Mouse (Mus musculus): ENCODE data around the gene Pygm.
A peak's percentile ranks its signal among the peaks of the same experiment; 100 is the strongest.

Pygm gene

GRCm38 (mm10) chr19:6354030-6354429, 30.2 kb upstream of the Pygm start:
- no peak for DNase-seq

DNA sequence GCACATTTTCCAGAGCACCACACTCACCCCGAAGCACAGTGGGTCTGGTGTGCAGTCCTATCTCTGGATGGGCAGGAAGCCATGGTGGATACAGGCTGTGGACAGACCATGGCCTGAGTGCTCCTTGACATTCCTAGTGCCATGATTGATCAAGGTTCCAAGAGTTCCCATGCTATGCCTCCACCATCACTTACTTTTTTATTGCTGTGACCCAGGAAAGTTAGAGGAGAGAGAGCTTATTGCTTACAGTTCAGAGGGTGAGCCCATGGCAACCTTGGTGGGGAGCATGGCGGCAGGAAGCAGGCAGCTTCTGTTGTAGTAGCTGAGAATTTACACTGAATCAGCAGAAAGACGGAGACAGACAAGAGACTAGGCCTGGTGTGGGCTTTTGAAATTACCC, 22.9 kb upstream of the Pygm start:
- DNase-seq = no peak

DNA sequence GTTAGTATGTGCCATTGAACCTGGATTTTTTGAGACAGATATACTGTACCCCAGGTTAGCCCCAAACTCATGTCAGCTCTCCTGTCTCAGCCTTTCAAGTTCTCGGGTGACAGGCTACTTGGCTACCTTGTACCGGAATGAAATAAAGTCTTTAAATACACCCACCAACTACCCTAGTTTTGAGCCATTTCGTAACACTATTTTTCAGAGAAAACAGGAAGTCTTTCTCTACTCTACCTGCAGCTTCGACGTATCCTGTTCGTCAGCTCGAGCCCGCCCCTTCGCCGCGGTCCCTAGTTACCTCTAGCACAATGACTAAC, 21.1 kb upstream of the Pygm start:
- DNase-seq = no peak

DNA sequence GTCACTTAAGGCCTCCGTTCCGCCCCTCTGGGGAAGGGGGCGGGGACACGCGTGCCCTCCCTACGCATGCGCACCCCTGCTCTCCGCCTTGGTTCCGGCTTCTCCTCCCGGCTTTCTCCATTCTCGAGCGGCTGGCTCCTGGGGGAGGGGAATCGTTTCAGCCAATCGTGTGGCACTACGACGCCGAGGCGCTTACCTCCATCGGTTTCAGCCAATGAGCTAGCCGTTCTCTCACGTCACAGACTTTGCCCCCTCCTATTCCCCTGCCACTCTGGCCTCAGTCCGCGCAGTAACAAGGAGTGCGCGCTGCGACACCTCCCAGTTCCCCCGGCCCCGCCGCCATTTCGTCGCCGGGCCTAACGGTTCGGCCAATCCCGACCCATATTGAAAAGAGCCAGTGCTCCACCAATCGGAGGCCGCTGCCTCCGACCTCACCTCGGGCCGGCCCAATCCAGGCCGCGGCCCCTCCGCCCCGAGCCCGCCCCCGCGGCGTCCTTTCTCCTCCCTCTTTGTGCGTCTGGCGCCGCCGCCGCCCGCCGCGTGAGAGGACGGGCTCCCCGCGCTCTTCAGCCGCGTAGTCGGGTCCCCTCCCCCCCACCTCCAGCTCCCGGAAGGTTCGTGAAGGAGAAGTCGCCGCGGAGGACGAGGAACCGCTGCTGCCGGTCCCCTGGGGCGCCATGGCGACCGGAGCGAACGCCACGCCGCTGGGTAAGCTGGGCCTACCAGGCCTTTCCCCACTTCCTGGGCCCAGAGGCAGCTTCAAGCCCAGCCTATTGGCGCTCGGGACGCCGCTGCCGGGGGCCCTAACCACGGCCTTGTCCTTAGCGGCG, 20.6 kb upstream of the Pygm start, which contains the start of gene Sf1:
Sf1 (plus strand) TSS at position 280 of the 830 bp plus-strand sequence.
- peak; percentile 99 for DNase-seq

DNA sequence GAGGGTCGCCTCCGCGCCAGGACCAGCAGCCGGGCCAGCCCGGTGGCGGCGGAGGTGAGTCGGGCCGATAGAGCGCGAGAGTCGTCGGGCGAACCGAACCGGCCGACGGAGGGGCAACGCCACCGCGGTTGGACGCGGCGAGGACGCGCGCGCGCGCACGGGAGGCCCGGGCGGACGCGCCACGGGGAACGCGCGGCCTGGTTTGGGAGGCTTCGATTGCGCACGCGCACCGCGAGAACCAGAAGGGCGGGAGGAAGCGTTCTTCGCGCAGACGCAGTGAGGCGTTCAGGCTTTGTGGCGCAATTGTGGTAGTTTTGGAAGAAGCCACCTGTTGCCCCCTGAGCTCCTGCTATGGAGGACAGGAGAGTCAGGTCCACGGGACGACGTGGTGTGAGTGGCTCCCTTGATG, 19.9 kb upstream of the Pygm start:
- DNase-seq = peak; percentile 95

GRCm38 (mm10) chr19:6364842-6365241, 19.4 kb upstream of the Pygm start:
- no peak for DNase-seq

- DNase-seq = no peak
These were observed 14.0 kb upstream of the Pygm start for GRCm38 (mm10) chr19:6370175-6370574.

DNA sequence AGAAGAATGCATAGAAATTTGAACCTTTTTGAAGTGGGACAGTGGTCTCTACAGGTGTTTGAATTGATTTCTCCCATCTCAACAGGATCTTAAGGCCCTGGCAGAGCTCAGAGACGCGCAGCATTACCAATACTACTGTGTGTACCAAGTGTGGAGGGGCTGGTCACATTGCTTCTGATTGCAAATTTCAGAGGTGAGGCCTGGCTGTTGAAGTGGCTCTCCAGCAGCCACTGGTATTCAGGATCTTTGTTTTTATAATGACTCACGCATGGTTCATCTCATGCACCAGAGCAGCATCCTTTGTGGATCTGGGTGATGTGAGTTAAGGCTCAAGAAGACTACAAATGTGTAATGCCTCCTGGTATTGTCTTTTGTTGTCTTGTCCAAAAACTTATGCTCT, 11.8 kb upstream of the Pygm start:
- no peak for DNase-seq

DNA sequence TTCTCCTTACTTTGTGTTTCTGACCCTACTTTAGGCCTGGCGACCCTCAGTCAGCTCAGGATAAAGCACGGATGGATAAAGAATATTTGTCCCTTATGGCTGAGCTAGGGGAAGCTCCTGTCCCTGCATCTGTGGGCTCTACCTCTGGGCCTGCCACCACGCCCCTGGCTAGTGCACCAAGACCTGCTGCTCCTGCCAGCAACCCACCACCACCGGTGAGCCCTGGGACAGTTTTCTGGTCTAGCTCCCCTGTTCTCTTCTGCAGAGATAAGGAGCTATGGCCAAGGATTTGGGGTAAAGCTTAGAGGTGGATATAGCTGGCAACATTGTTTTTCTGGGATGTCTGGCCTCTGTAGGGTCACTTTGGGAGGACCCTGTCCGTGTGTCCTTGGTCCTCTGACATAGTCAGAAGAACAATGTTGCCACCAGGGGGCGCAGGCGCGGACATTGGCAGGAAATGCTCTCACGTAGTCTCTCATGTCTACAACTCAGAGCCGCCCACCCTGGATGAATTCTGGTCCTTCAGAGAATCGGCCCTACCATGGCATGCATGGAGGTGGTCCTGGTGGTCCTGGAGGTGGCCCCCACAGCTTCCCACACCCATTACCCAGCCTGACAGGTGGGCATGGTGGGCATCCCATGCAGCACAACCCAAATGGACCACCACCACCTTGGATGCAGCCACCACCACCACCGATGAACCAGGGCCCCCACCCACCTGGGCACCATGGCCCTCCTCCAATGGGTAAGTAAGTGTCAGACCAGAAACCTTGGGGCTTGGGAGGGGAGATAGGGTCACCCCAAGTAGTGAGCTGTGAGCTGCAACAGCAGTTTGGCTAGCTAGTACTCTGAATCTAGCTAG, 10.4 kb upstream of the Pygm start:
- DNase-seq = peak; percentile 96

DNA sequence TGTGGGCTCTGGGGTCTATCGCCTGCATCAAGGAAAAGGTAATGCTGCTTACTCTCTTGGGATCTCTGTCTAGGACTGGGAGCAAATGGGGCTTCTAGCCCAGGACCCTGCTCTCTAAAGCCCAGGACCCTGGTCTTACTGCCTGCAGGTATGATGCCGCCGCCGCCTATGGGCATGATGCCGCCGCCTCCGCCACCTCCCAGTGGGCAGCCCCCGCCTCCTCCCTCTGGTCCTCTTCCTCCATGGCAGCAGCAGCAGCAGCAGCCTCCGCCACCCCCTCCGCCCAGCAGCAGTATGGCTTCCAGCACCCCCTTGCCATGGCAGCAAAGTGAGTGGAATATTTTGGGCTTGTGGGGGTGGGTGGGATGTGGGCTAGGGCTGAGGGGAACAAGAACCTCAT, 9.6 kb upstream of the Pygm start:
- no peak for DNase-seq

DNA sequence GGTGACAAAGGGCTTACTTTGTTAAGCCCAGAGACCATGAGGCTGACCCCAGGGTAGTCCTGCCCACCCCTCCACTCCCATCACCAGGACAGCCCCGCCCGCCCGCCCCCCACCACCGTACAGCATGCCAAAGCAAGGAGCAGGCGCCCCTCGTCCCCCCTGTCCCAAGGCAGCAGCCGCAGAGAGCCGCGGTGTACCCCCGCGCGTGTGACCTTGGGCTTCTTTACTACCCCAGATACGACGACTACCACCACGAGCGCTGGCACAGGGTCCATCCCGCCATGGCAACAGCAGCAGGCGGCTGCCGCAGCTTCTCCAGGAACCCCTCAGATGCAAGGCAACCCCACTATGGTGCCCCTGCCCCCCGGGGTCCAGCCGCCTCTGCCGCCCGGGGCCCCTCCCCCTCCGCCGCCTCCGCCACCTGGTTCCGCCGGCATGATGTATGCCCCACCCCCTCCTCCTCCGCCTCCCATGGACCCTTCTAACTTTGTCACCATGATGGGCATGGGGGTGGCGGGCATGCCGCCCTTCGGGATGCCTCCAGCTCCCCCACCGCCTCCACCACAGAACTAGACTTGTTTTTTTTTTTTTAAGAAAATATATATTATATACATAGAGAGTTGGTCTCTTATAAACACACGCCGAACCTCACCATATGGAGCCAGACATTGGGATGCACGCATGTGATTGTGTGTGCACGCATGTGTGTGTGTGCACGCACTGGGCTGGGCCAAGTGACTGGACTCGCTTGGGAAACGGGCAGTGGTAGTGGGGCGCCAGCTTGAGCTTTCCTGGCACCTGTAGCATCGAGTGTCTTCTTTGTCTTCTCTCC, 8.6 kb upstream of the Pygm start:
- DNase-seq = no peak

DNA sequence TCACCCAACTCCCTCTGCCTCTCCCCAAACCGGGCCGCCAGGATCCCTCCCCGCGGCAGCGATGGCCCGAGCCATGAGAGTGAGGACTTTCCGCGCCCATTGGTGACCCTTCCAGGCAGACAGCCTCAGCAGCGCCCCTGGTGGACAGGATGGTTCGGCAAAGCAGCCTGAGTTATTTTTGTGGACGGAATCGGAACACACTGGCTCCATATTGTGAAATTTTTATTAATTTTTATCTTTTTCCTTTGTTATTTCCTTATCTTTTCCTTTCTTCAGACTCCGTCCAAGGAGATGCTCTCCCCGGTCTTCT, 8.0 kb upstream of the Pygm start:
- peak; percentile 76 for DNase-seq

DNA sequence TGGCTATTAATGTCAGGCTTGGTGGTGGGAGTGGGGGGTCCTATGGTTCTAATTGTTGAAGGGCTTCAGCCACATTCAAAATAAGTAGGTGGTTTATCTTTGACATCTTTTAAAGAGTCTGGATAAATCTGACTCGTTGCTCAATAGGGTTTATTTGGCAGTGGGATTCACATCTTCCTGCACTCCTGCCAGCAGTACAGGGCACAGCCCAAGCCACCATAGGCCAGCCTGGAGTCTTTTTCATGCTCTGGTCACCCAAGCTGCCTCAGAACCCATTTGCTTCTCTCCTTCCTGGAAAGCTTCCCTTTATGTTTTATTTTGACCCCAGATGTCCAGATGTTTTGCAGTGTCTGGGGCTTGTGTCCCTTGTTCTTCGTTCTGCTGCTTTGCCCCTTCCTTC, 7.6 kb upstream of the Pygm start:
- no peak for DNase-seq

DNA sequence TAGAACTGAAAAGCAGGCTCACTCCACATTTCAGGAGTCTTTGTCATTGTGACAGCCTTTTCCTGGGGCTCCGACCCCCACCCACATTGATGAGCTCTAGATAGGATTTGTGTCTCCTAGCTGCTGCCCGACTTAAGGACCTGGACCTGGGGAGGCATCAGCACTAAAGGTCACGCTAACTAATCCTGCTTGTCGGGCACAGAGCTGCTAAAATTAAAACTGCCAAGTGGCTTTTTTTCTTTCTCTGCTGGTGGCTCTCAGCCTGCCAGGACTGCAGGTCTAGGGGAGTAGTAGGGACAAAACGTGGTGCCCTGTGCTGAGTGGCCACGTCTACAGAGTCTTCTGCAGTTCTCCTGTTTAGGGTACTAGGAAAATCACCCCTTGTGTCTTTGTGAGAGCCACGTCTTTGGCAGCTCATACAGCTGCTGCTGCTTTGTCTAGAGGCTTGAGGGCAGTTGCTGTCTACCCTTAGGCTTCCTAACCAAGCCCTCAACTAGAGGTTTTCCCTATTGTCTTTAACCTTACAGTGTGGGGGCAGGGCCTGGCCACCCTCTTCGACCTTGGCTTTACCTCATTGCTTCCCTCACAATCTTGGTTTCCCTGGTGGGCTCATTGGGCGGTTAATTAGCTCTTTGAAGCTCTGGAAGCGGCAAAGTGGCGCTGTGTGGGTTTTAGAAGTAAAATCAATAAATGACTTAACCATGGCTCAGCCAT, 6.7 kb upstream of the Pygm start:
- DNase-seq = no peak

- no peak for DNase-seq
These were observed 3.6 kb upstream of the Pygm start for GRCm38 (mm10) chr19:6380411-6381166.

DNA sequence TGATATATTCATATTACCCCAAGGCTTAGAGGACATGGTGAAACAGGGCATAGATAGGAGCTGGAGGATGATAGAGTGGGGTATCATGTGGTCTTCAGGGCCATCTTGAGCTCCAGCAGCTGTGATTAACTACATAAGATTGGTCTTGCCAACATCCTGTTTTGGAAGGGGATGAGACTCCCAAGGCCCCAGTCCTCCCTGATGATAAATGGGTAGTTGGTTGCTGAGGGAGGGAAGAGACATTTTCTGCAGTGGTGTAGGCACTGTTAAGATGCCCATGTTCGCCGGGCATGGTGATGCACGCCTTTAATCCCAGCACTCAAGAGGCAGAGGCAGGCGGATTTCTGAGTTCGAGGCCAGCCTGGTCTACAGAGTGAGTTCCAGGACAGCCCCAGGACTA, 3.0 kb upstream of the Pygm start:
- no peak for DNase-seq

DNA sequence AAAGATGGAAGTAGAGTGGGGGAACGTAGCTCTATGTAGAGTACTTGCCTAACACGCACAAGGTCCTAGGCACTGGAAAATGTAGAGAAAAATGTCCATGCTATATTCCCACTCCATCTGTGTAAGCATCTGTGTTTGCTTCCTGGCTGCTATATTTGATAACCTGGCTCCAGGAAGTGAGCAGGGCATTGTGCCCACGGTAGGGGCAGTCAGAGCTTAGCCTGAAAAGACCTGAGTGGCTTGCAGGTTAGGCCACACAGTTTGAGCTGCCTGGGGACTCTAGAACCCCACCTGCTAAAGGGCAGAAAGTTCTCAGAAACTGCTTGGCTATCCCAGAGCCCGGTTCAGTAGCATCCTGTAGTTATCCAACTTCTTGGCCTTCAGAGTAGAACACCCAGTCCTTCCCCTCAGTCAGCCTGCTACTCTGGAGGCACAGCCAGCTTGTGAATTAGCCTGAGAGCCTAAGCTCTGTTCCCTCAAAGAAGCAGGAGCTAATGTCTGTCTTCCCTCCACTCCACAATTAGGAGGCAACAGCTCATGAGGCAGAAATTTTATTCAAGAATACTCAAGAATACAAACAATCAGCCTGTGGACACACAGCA, 1.8 kb upstream of the Pygm start:
- DNase-seq = no peak

GRCm38 (mm10) chr19:6383470-6383869, 729 bp upstream of the Pygm start:
- DNase-seq = no peak

DNA sequence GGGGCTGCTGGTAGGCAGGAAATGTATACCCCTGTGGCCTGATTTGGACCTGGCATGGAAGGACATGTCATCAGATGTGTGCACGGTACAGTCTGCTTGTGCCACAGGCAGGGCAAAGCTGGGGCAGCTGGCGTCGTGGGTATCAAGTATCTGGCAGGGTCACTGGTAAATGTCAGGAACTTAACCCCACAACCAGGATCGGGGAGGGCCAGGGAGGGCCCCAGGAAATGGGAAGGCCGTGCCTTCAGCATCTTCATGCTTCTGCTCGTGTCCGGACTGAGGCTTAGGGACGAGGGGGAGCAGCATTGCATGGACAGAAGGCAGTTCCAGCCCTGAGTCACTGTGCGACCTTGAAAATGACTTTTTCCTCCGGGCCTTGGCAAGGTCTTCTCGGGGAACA, 755 bp downstream of the Pygm start:
- no peak for DNase-seq

GRCm38 (mm10) chr19:6385419-6385818, 1.2 kb downstream of the Pygm start:
- no peak for DNase-seq

DNA sequence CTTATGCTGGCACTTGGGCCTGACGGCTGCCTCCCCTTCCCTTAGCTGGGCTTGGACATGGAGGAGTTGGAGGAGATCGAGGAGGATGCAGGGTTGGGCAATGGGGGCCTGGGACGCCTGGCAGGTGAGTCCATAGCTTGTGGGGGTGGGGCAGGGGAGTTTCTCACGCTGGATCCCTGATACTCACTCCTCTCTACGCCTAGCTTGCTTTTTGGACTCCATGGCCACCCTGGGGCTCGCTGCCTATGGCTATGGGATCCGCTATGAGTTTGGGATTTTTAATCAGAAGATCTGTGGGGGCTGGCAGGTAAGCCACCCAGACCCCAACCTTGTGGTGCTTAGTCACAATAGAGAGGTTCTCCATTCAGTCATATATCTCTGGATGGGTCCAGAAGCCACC, 1.6 kb downstream of the Pygm start:
- no peak for DNase-seq

DNA sequence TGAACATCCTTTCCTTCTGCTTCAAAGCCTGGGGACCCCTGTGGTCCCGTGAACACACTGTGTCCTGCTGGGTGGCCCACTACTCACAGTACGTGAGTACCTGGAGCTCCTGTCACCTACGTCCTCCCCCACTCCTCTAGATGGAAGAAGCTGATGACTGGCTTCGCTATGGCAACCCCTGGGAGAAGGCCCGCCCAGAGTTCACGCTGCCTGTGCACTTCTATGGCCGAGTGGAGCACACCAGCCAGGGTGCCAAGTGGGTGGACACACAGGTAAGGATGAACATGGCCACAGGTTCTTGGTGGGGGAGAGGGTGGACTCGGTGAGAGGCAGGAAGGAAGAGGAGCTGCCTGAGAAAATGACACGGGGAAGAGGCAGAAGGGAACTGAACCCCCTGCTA, 2.0 kb downstream of the Pygm start:
- no peak for DNase-seq

All from right cerebral cortex, postnatal 4 days (tissue).